Mouse (Mus musculus) Patski (cell line): ENCODE data around the gene Tbx2. TPM values are rescaled to one million over a fixed set of nuclear protein-coding genes. Genes with fewer than 3 reads are reported as not detected.

Source experiments
- ATAC-seq: fragments of 100-300 bp; one replicate; pipeline ENCODE4 v1.8.0; 2021
- CTCF ChIA-PET: fragments of 350-600 bp; sonication (Branson Sonifier 250); formaldehyde crosslinking; loops from one replicate; lab custom pipeline; 2022; ENCODE audit warnings: inconsistent platforms; lab: Charles Lee
- POLR2A ChIA-PET: fragments of 350-600 bp; sonication (Branson Sonifier 250); formaldehyde crosslinking; loops from one replicate; lab custom pipeline; 2022; ENCODE audit warnings: antibody characterized with exemption, inconsistent platforms; lab: Charles Lee
- DNase-seq: peaks from one replicate; pipeline ENCODE4 v3.0.0-alpha.2; 2011; ENCODE audit warnings: low read depth, low spot score
- H3K27me3 ChIP-seq: fragments of 371-371 bp; one replicate; pipeline ENCODE4 v1.5.1; 2021
- CTCF ChIP-seq: fragments of 100-300 bp; IDR thresholded peaks from one replicate; pipeline ENCODE4 v1.5.1; 2021
- in situ Hi-C: fragments of 300-500 bp; cut with MboI; formaldehyde crosslinking; loops from 3 replicates; pipeline ENCODE4 v1.11.1; 2018; ENCODE audit warnings: low pct_unique_long_range_greater_than_20kb, mixed read lengths
- polyA plus RNA-seq: library from polyadenylated mRNA; unstranded; gene quantifications from one replicate; pipeline ENCODE4 v1.2.3, GENCODE M21; 2021

Tbx2 gene
- polyA plus RNA-seq, 1 experiment from 2014 or later: 1.8 TPM

DNA sequence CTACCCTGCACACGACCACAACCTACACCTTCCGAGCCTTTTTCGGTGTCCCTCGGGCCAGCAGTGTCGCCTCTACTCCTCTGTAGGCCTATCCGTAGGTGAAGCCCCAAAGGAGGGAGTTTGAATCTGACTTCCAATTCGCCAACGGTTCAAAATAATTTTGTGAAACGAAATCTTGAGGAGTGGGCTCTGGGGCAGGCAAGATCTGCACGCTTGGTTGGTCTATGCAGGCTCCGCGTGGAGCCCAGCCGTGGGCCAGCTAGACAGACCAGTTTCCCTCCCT lies 58.2 kb downstream of the Tbx2 start:
- ChIA-PET POLR2A (no interaction called here), CTCF (no interaction called here)
- in situ Hi-C loops: no loop called here
- DNase-seq (no peak), ATAC-seq (no peak)
- peaks cover 82% of the 10 kb centered on the region for H3K27me3 ChIP-seq
- TF ChIP-seq CTCF: no peak

DNA sequence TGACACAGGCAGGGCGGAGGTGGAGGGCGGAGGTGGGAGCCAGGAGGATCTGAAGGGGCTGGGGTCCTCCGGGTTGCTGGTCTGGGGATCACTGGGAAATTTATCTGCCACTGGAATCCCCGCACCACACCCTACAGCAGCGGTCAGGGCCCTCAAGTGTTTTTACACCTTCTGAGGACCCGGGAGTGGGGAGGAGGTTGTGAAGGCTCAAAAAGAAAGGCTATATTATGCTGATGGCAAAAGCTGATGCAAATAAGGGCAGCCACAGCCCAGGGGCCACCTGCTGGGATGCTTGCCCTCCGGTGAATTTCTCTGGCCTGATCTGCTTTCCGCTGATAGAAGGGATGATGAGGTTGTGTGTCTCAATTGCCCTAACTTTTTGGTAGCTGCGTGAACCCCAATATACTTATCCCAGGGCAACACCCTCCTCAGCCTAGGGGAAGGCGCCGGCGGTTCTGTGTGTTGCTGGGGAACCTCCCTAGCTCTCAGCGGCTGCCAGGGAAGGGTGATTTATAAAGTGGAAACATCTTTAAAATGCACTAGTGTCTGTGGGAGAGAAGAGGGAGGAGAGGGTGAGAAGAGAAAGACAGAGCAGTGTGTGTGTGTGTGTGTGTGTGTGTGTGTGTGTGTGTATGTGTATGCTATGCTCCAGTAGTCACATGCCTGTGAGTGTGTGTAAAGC lies 58.8 kb downstream of the Tbx2 start:
- in situ Hi-C loops: no loop called here
- no peak for ATAC-seq
- TF ChIP-seq CTCF: no peak
- no peak for DNase-seq
- POLR2A ChIA-PET: interaction anchor here (0.6 kb wide), 1 partner anchor 93 kb away, joined by 3 read pairs; no protein-coding TSS in a partner anchor
- H3K27me3 ChIP-seq: peaks cover 81% of the 10 kb centered on the region
- CTCF ChIA-PET: interaction anchor here (1.0 kb wide), 1 partner anchor 53 kb away, joined by 3 read pairs; no protein-coding TSS in a partner anchor

Other genes starting within 250 kb of the Tbx2 start
- not detected for gene Gm11444, start 17.8 kb downstream of the Tbx2 start, polyA plus RNA-seq
- not detected for gene Tbx4, start 53.9 kb downstream of the Tbx2 start, polyA plus RNA-seq